Mouse (Mus musculus) urinary bladder, adult 2 months (tissue): ENCODE results near the gene Ankrd24. TPM values are rescaled to one million over a fixed set of nuclear protein-coding genes. Genes with fewer than 3 reads are reported as not detected.
"Not testable (repeated sequence)": the region's sequence is repeated elsewhere in the genome, so short reads cannot be mapped to it uniquely, and the experiment has no call there.

ENCODE experiments used
- DNase-seq: peaks from one replicate; pipeline ENCODE4 v3.0.0; 2022; ENCODE audit warnings: low spot score
- polyA plus RNA-seq: library from polyadenylated mRNA; depleted of rRNA; stranded (reverse); fragments of >200 nt; gene quantifications from 2 replicates; pipeline ENCODE4 v1.2.3, GENCODE M21; 2012; rRNA removed

Gene Ankrd24
- polyA plus RNA-seq, 1 experiment = 37.3 TPM

DNA sequence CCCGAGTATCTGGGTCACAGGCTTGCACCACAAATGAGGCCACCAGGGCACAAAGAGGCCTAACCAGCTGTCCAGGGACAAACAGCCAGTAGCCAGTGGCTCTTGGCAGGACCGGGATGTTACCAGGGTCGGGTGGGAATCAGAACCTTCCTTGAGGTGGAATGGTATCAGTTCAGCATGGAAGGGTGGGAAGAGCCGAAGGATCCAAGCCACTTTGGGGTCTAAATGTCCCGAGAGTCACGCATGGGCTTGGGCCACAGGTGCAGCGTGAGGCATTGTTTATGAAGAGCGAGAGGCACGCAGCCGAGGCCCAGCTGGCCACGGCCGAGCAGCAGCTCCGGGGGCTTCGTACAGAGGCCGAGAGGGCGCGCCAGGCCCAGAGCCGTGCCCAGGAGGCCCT is 16.4 kb downstream of the Ankrd24 start:
- peak; percentile 18 for DNase-seq

- peak; percentile 7 for DNase-seq
These were observed 17.1 kb downstream of the Ankrd24 start for GRCm38 (mm10) chr10:81645391-81645790.

- peak; percentile 20 for DNase-seq
These were observed 17.7 kb downstream of the Ankrd24 start for GRCm38 (mm10) chr10:81646015-81646555.

- peak; percentile 55 for DNase-seq
These were observed 20.7 kb downstream of the Ankrd24 start, which contains the start of gene Gm10778 for GRCm38 (mm10) chr10:81648803-81649775. Gm10778 (plus strand) TSS chr10:81649059.

GRCm38 (mm10) chr10:81655178-81655577 is 26.8 kb downstream of the Ankrd24 start:
- DNase-seq = no peak

- DNase-seq = no peak
These were observed 27.8 kb downstream of the Ankrd24 start for GRCm38 (mm10) chr10:81656174-81656573.

- DNase-seq = not testable (repeated sequence)
These were observed 58.8 kb downstream of the Ankrd24 start for GRCm38 (mm10) chr10:81687114-81687513.

Other genes starting within 250 kb of the Ankrd24 start
- 42.9 and 47.4 TPM in 2 replicates for gene Dohh, start 244.1 kb upstream of the Ankrd24 start, polyA plus RNA-seq
- gene Gm48551, start 244.1 kb upstream of the Ankrd24 start, polyA plus RNA-seq = 3.6 and 3.8 TPM in 2 replicates
- 2.7 and 3.6 TPM in 2 replicates for gene Gm48552, start 239.5 kb upstream of the Ankrd24 start, polyA plus RNA-seq
- 5.0 and 6.9 TPM in 2 replicates for gene Smim24, start 235.5 kb upstream of the Ankrd24 start, polyA plus RNA-seq
- 28.4 and 67.0 TPM in 2 replicates for gene Nfic, start 172.9 kb upstream of the Ankrd24 start, polyA plus RNA-seq
- gene Celf5, start 145.8 kb upstream of the Ankrd24 start, polyA plus RNA-seq = 0.44 and 0.49 TPM in 2 replicates
- 79.9 and 89.6 TPM in 2 replicates for gene Ncln, start 132.1 kb upstream of the Ankrd24 start, polyA plus RNA-seq
- 2.2 and 2.3 TPM in 2 replicates for gene S1pr4, start 128.4 kb upstream of the Ankrd24 start, polyA plus RNA-seq
- 16.1 and 16.2 TPM in 2 replicates for gene Gna15, start 104.3 kb upstream of the Ankrd24 start, polyA plus RNA-seq
- gene Gna11, start 83.3 kb upstream of the Ankrd24 start, polyA plus RNA-seq = 84.0 and 88.5 TPM in 2 replicates
- 385 and 562 TPM in 2 replicates for gene Aes, start 69.1 kb upstream of the Ankrd24 start, polyA plus RNA-seq
- gene Tle2, start 54.0 kb upstream of the Ankrd24 start, polyA plus RNA-seq = 67.4 and 93.4 TPM in 2 replicates
- gene Tle6, start 27.5 kb upstream of the Ankrd24 start, polyA plus RNA-seq = 38.1 and 47.5 TPM in 2 replicates
- gene BC025920, start 22.3 kb upstream of the Ankrd24 start, polyA plus RNA-seq = 2.2 and 2.3 TPM in 2 replicates
- 21.3 and 21.5 TPM in 2 replicates for gene Sirt6, start 743 bp upstream of the Ankrd24 start, polyA plus RNA-seq
- gene Gm10778, start 20.5 kb downstream of the Ankrd24 start, polyA plus RNA-seq = 3.0 and 3.1 TPM in 2 replicates
- 5.4 and 5.9 TPM in 2 replicates for gene Zfp433, start 76.3 kb downstream of the Ankrd24 start, polyA plus RNA-seq
- 3.7 and 3.8 TPM in 2 replicates for gene Gm3055, start 142.6 kb downstream of the Ankrd24 start, polyA plus RNA-seq
- 1.0 and 1.1 TPM in 2 replicates for gene Gm4767, start 183.6 kb downstream of the Ankrd24 start, polyA plus RNA-seq
- 5.6 and 6.8 TPM in 2 replicates for gene Gm32687, start 235.4 kb downstream of the Ankrd24 start, polyA plus RNA-seq